Mouse (Mus musculus): ENCODE measurements around the gene Zfp423. TPM values are rescaled to one million over a fixed set of nuclear protein-coding genes. Genes with fewer than 3 reads are reported as not detected.

Gene Zfp423
- polyA plus RNA-seq, 1 experiment = 2.7 TPM

- DNase-seq = no peak
- Histone ChIP-seq H3K27ac (ENCODE audit: control insufficient read depth, insufficient read depth, low read length) (no peak overlapping the region), H3K4me1 (replicated peaks; ENCODE audit: control insufficient read depth, insufficient read depth, low read length) (no peaks in the 10 kb centered on the region), H3K36me3 (ENCODE audit: control insufficient read depth, insufficient read depth, low read length) (no peaks in the 10 kb centered on the region), H3K27me3 (ENCODE audit: control insufficient read depth, insufficient read depth, low read length) (no peaks in the 10 kb centered on the region; the same call in 1 of the 2 replicates), H3K4me3 (ENCODE audit: control insufficient read depth, insufficient read depth, low read length) (no peak overlapping the region)
- no peak for TF ChIP-seq POLR2A (IDR thresholded peaks at IDR 0.05; ENCODE audit: control insufficient read depth, extremely low read depth, insufficient read depth, low read length, poor library complexity)
- no peak for TF ChIP-seq CTCF (IDR thresholded peaks at IDR 0.05; ENCODE audit: borderline replicate concordance, control insufficient read depth, extremely low read depth, insufficient read depth, low read length, poor library complexity)
- WGBS = 13% methylated on average over 24 of the region's 24 CpGs
These were observed 15.5 kb upstream of the Zfp423 start for GRCm38 (mm10) chr8:87974759-87975465.

GRCm38 (mm10) chr8:87974122-87974758 lies 14.8 kb upstream of the Zfp423 start:
- 25% methylated on average over 21 of the region's 21 CpGs for whole genome bisulfite sequencing
- Histone ChIP-seq H3K27me3 (ENCODE audit: control insufficient read depth, insufficient read depth, low read length) (no peaks in the 10 kb centered on the region; the same call in 1 of the 2 replicates), H3K4me1 (replicated peaks; ENCODE audit: control insufficient read depth, insufficient read depth, low read length) (no peaks in the 10 kb centered on the region), H3K4me3 (ENCODE audit: control insufficient read depth, insufficient read depth, low read length) (no peak overlapping the region), H3K27ac (ENCODE audit: control insufficient read depth, insufficient read depth, low read length) (no peak overlapping the region), H3K36me3 (ENCODE audit: control insufficient read depth, insufficient read depth, low read length) (no peaks in the 10 kb centered on the region)
- DNase-seq = no peak
- TF ChIP-seq POLR2A (IDR thresholded peaks at IDR 0.05; ENCODE audit: control insufficient read depth, extremely low read depth, insufficient read depth, low read length, poor library complexity) (no peak), CTCF (IDR thresholded peaks at IDR 0.05; ENCODE audit: borderline replicate concordance, control insufficient read depth, extremely low read depth, insufficient read depth, low read length, poor library complexity) (no peak)

- Histone ChIP-seq H3K27me3 (ENCODE audit: control insufficient read depth, insufficient read depth, low read length) (no peaks in the 10 kb centered on the region; the same call in 1 of the 2 replicates), H3K27ac (ENCODE audit: control insufficient read depth, insufficient read depth, low read length) (no peak overlapping the region), H3K4me1 (replicated peaks; ENCODE audit: control insufficient read depth, insufficient read depth, low read length) (no peaks in the 10 kb centered on the region), H3K36me3 (ENCODE audit: control insufficient read depth, insufficient read depth, low read length) (no peaks in the 10 kb centered on the region), H3K4me3 (ENCODE audit: control insufficient read depth, insufficient read depth, low read length) (no peak overlapping the region)
- TF ChIP-seq CTCF (IDR thresholded peaks at IDR 0.05; ENCODE audit: borderline replicate concordance, control insufficient read depth, extremely low read depth, insufficient read depth, low read length, poor library complexity) = no peak
- TF ChIP-seq POLR2A (IDR thresholded peaks at IDR 0.05; ENCODE audit: control insufficient read depth, extremely low read depth, insufficient read depth, low read length, poor library complexity) = no peak
- 75% methylated on average over 8 of the region's 8 CpGs for WGBS
- DNase-seq = no peak
These were observed 8.6 kb upstream of the Zfp423 start for GRCm38 (mm10) chr8:87967866-87968620.

- no peak overlapping the region for H3K27ac ChIP-seq (ENCODE audit: control insufficient read depth, insufficient read depth, low read length)
- WGBS = 100% methylated on average over 2 of the region's 2 CpGs
- no peaks in the 10 kb centered on the region for H3K36me3 ChIP-seq (ENCODE audit: control insufficient read depth, insufficient read depth, low read length)
- DNase-seq = no peak
- TF ChIP-seq POLR2A (IDR thresholded peaks at IDR 0.05; ENCODE audit: control insufficient read depth, extremely low read depth, insufficient read depth, low read length, poor library complexity) (no peak), CTCF (IDR thresholded peaks at IDR 0.05; ENCODE audit: borderline replicate concordance, control insufficient read depth, extremely low read depth, insufficient read depth, low read length, poor library complexity) (no peak)
- H3K27me3 ChIP-seq (ENCODE audit: control insufficient read depth, insufficient read depth, low read length) = no peaks in the 10 kb centered on the region; the same call in 1 of the 2 replicates
- H3K4me3 ChIP-seq (ENCODE audit: control insufficient read depth, insufficient read depth, low read length) = no peak overlapping the region
- no peaks in the 10 kb centered on the region for H3K4me1 ChIP-seq (replicated peaks; ENCODE audit: control insufficient read depth, insufficient read depth, low read length)
These were observed 7.8 kb upstream of the Zfp423 start for GRCm38 (mm10) chr8:87967057-87967820.

- no peaks in the 10 kb centered on the region for H3K4me1 ChIP-seq (replicated peaks; ENCODE audit: control insufficient read depth, insufficient read depth, low read length)
- H3K36me3 ChIP-seq (ENCODE audit: control insufficient read depth, insufficient read depth, low read length) = no peaks in the 10 kb centered on the region
- no peak overlapping the region for H3K27ac ChIP-seq (ENCODE audit: control insufficient read depth, insufficient read depth, low read length)
- H3K4me3 ChIP-seq (ENCODE audit: control insufficient read depth, insufficient read depth, low read length) = no peak overlapping the region
- no peak for DNase-seq
- peaks cover 8% of the 10 kb centered on the region; the same call in 1 of the 2 replicates for H3K27me3 ChIP-seq (ENCODE audit: control insufficient read depth, insufficient read depth, low read length)
- 6% methylated on average over 26 of the region's 26 CpGs for WGBS
- TF ChIP-seq CTCF (IDR thresholded peaks at IDR 0.05; ENCODE audit: borderline replicate concordance, control insufficient read depth, extremely low read depth, insufficient read depth, low read length, poor library complexity) = no peak
- no peak for TF ChIP-seq POLR2A (IDR thresholded peaks at IDR 0.05; ENCODE audit: control insufficient read depth, extremely low read depth, insufficient read depth, low read length, poor library complexity)
These were observed 3.3 kb upstream of the Zfp423 start for GRCm38 (mm10) chr8:87962514-87963225.
